Mouse (Mus musculus) naive thymus-derived CD4-positive, alpha-beta T cell, adult 2 months (primary cell): ENCODE measurements around the gene Rhoa.
A peak's percentile ranks its signal among the peaks of the same experiment; 100 is the strongest.
"Not testable (repeated sequence)": the region's sequence is repeated elsewhere in the genome, so short reads cannot be mapped to it uniquely, and the experiment has no call there.

ENCODE experiments used
- DNase-seq: peaks from one replicate; pipeline ENCODE4 v3.0.0-alpha.2; 2011; ENCODE audit warnings: low read depth

Rhoa gene

GRCm38 (mm10) chr9:108305629-108306520, at the start of gene Rhoa, which contains the start of gene Tcta:
Rhoa (plus strand) TSS chr9:108306129.
Tcta (minus strand) TSS chr9:108306160.
- DNase-seq = peak; percentile 99

DNA sequence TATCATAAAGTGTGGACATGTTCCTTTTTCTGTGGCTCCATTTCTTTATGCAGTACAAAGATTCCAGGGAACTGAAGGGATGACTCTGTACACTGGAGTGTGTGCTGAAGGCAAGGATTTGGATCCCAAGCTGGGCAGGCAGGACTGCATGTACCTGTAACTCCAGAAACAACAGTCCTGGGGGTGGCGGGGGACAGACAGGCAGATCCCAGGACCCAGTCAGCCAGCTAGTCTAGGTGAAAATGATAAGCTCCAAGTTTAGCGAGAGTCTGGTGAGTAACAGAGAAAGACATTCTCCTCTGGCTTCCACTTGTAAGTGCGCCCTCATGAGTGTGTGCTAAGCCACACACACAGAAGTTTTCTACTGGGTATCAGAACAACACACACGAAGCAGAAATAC, 45.4 kb upstream of the Rhoa start:
- no peak for DNase-seq

DNA sequence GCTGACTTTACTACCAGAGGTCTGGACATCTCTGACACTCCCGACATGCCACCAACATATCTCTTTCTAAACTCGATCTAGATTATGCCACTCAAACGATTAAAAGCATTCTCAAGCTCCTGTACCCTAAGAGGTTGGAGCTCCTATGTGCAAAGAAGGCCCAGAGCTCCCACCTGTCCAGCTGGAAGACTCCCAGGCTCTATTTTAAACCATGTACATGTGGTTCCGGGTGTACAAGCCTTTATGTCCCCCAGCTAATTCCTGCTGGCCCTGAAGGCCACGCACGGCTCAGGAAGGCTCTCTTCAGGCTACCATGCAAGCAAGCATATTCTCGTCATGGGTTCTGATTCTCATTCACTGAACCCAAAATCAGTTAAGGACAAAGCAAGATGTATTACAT, 44.1 kb upstream of the Rhoa start:
- DNase-seq = no peak

DNA sequence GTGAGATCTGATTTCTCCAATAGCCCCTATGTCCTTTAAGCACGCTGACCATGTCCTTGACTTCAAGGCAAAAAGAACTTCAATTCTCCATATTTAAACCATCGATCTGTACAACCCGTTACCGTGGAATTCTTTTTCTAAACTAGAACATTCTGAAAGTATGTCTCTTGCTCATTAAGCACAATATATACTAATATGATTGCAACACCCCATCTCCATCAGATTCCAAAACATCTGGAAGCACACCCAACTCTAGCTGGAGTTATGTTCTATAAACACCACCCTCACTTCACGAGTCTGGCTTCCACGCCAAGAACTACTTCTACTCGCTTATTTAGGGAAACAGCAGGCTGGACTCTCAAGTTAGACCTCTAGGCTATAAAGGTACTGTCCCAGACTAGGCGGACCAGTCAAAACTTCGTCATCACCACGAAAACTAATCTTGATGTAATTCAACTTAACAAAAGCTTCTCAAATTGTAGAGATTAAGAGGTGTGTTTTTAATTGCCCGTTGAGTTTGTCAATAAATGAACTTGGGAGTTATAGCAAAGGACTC, 43.4 kb upstream of the Rhoa start:
- no peak for DNase-seq

- no peak for DNase-seq
Measured at GRCm38 (mm10) chr9:108263131-108263681, 42.7 kb upstream of the Rhoa start.

GRCm38 (mm10) chr9:108263690-108264190, 42.2 kb upstream of the Rhoa start, which contains the start of gene Dag1:
Dag1 (minus strand) TSS chr9:108263958.
- DNase-seq = peak; percentile 96

DNA sequence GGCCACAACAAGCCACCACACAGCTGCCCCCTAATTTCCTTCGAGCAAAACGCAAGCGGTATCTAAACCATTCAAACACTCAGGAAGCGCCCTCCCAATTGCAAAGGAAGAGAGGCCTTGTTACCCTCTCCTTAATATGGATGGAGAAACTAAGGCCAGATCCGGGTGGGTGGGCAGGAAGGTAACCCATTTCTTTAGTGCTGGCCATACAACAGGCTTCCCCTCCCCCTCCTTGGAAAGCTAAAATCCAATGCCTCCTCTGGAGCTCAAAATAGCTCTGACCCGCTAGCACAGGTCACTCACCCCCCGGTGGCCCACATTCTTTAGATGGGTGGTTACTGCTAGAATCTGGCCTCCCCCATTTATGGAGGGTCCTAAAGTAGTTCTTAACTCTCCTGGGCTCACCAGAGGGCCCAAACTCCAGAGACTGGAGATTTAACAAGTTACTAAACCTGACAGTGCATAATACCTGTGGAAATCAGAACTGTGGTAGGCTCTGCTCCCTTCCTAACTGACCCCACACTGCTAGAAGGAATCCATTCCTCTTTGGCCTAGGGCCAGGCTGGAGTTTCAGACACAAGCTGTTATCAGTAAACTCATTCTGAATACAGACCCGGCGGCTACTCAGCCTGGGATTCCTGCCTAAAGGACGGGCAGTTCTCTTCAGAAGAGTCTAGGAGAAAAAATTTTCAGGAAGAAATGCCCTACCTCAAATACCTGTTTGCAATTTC, 41.6 kb upstream of the Rhoa start:
- DNase-seq = no peak

GRCm38 (mm10) chr9:108266261-108266935, 39.5 kb upstream of the Rhoa start:
- DNase-seq = peak; percentile 46

DNA sequence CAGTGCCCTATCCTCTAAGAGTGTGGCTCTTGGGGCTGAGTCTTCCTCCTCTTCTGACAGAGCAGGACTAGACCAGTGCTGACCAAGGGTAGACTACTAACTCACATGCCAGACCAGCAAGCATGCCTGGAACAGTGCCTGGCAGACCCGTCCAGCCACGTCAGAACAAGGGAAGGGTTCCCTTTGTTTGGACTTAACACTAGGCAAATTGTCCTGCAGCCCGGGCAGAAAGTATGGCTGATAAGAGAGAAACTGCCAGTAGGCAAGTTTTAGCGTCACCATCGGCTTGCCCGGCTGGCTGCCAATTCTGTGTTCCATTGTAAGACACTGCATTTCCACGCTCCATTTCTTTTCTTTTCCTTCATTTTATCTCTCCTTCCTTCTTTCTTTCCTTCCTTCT, 38.2 kb upstream of the Rhoa start:
- DNase-seq = no peak

DNA sequence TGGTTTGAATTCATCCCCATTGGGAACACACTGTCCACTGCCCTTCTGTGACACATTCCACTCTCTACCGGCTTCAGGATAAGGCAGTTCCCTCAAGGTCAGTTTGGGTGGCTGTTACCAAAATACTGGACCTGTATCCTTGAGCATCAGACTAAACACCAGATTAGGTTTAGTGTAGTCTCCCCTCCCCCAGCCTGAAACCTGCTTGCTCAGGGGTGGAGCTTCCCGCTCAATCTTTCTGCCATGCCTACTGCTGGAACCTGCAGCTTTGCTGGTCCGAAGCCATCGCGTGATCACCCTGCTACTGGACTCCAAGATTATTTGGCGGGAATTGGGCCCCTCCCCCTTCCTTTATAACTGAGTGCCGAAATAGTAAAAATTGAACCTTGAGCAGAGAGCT, 37.2 kb upstream of the Rhoa start:
- not testable (repeated sequence) for DNase-seq

DNA sequence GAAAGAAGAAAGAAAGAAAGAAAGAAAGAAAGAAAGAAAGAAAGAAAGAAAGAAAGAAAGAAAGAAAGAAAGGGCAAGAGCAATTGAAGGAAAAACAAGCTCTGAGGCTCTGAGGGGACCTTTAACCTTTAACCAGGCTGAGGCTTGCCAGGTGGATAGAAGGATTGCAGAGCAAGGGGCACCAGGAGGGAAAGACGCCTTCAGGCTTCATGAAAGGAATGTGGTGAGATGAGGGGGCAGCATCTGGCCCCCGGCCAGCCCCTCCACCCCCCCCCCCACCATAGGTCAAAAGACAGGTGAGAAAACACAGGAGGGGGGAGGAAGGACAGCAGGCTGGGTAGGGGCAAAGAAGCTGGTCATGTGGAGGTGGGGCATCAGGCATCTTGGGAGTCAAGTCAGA, 34.0 kb upstream of the Rhoa start:
- no peak for DNase-seq

DNA sequence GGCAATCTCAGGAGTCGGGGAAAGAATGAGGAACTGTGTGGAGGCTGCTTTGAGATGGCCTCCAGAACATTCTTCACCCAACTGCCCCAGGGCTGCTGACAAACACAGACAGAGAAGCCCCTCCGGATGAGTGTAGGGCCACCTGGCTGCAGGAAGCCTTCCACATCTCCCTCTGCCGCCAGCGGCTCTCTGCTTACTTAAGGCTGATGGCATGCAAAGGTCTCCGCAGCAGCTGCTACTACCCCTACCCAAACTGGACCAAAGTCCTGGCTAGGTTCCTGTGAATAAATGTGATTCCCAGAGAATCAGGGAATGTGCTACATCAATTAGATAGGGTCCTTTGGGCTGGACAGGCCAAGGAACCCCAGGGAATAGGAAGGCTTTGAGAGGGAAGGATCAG, 33.2 kb upstream of the Rhoa start:
- DNase-seq = no peak

DNA sequence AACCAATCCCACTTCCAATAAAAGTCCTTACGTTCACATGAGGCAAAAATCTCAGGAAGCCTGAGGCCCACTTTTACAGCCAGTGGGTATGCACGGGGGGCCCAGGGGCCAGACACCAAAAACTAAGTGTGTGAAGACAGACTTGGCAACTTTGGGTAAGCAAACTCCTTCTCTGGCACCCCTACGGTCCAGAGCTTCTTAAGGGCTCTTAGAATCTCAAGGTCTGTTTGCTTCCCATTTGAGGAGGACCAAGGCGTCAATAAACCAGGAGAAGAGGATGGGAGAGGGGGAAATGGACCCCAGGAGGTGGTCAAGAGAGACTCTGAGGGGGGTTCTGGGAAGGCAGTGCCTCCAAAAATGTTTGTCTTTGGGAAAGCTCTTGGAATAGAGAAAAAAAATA, 32.4 kb upstream of the Rhoa start:
- DNase-seq = no peak

DNA sequence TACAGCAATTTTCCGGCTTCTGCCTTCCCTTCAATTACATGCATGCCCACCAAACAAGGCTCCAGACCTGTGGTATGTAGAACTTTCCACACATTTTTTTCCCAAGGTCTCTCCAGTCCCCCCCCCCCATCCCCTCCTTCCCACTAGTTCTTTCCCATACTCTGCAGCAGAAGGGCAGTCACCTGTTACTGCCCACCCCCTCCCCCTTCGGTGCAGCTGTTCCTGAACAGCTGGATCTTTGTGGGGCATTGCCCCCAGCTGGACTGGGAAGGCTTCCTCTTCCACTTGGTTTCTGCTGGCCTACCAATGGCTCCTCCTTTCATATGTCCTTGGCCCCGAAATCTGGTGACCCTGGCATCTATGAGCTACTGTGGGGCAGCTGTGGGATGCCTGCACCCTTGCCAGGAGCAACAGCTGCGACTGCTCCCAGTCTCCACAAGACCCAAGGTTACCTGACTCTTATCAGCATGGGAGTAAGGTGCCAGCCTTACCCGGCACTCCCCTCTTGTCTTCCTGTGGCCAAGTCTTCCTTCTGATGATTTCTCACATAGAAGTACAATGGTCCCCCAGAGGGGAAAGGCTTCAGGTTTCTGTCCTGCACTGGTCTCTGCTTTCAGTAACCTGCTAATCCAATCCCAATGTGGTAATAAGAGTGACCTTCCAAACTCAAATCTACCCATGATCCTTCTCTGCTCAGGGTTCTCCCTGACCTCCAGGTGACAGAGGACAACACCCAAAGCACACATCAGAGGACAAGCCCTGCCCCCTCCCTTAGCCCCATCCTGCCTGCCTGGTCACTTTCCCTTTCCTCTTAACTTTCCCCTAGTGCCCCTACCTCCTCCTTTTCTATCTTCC, 31.2 kb upstream of the Rhoa start:
- DNase-seq = no peak

- no peak for DNase-seq
Measured at GRCm38 (mm10) chr9:108275331-108275659, 30.6 kb upstream of the Rhoa start.

- DNase-seq = peak; percentile 70
Measured at GRCm38 (mm10) chr9:108278697-108279450, 27.1 kb upstream of the Rhoa start.

- DNase-seq = no peak
Measured at GRCm38 (mm10) chr9:108280071-108280828, 25.7 kb upstream of the Rhoa start.

DNA sequence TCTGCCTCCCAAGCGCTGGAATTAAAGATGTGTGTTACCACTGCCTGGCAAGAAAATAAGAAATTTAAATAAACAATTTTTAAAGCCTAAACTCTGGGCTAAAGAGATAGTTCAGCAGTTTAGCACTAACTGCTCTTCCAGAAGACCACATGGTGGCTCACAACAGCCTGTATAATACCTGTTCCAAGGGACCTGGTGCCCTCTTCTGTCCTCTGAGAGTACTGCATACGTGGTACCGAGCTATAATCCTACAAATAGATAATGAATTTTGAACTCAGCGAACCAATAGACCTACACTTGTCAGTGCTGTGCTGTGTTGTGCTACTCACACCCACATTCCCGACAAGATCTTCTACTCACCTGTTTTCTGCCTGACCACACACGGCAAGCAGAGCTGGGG, 21.5 kb upstream of the Rhoa start:
- DNase-seq = peak; percentile 92

DNA sequence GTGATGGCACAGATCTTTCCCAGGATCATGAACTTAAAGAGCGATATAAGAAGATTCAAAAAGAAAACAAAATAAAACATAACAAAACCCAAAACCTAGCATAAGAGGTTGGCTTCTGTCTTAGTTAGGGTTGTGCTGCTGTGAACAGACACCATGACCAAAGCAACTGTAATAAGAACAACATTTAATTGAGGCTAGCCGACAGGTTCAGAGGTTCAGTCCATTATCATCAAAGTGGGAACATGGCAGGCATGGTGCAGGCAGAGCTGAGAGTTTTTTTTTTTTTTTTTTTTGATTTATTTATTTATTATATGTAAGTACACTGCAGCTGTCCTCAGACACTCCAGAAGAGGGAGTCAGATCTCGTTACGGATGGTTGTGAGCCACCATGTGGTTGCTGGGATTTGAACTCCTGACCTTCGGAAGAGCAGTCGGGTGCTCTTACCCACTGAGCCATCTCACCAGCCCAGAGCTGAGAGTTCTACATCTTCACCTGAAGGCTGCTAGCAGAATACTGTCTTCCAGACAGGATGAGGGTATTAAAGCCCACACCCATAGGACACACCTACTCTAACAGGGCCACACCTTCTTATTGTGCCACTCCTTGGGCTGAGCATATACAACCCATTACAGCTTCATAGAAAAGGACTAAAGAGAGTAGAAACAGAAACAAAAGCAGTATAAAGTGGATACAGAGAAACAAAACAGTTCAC, 18.2 kb upstream of the Rhoa start:
- DNase-seq = not testable (repeated sequence)
